Mouse (Mus musculus): Measurements from ENCODE around the gene Zic4.

Zic4 gene

GRCm38 (mm10) chr9:91363814-91364126 is 1.6 kb downstream of the Zic4 start:
- DNase-seq (ENCODE audit: low spot score in 2 of 2) = no peak

GRCm38 (mm10) chr9:91364127-91364970 is 2.1 kb downstream of the Zic4 start:
- no peak for DNase-seq (ENCODE audit: low spot score in 2 of 2)

- no peak for DNase-seq (ENCODE audit: low spot score in 2 of 2)
Observed at GRCm38 (mm10) chr9:91364971-91365501, 2.8 kb downstream of the Zic4 start.

GRCm38 (mm10) chr9:91365664-91366063 is 3.5 kb downstream of the Zic4 start, which contains the start of gene Zic1:
Zic1 (minus strand) TSS chr9:91365810.
- DNase-seq (ENCODE audit: low spot score in 2 of 2) = no peak

GRCm38 (mm10) chr9:91366226-91366998 is 4.2 kb downstream of the Zic4 start:
- no peak for DNase-seq (ENCODE audit: low spot score in 2 of 2)

GRCm38 (mm10) chr9:91366999-91367811 is 5.0 kb downstream of the Zic4 start:
- no peak for DNase-seq (ENCODE audit: low spot score in 2 of 2)

GRCm38 (mm10) chr9:91368150-91368549 is 5.9 kb downstream of the Zic4 start:
- DNase-seq (ENCODE audit: low spot score in 2 of 2) = no peak

- DNase-seq (ENCODE audit: low spot score in 2 of 2) = no peak
Observed at GRCm38 (mm10) chr9:91368946-91369292, 6.7 kb downstream of the Zic4 start.

- no peak for DNase-seq (ENCODE audit: low spot score in 2 of 2)
Observed at GRCm38 (mm10) chr9:91369293-91369991, 7.2 kb downstream of the Zic4 start.

GRCm38 (mm10) chr9:91370191-91370708 is 8.0 kb downstream of the Zic4 start:
- DNase-seq (ENCODE audit: low spot score in 2 of 2) = no peak

- no peak for DNase-seq (ENCODE audit: low spot score in 2 of 2)
Observed at GRCm38 (mm10) chr9:91371011-91371410, 8.8 kb downstream of the Zic4 start.

- DNase-seq (ENCODE audit: low spot score in 2 of 2) = no peak
Observed at GRCm38 (mm10) chr9:91371608-91372007, 9.4 kb downstream of the Zic4 start.

GRCm38 (mm10) chr9:91373811-91374575 is 11.8 kb downstream of the Zic4 start:
- no peak for DNase-seq (ENCODE audit: low spot score in 2 of 2)

GRCm38 (mm10) chr9:91374665-91375064 is 12.5 kb downstream of the Zic4 start:
- DNase-seq (ENCODE audit: low spot score in 2 of 2) = no peak

- DNase-seq (ENCODE audit: low spot score in 2 of 2) = no peak
Observed at GRCm38 (mm10) chr9:91377036-91377872, 15.0 kb downstream of the Zic4 start.

- DNase-seq (ENCODE audit: low spot score in 2 of 2) = no peak
Observed at GRCm38 (mm10) chr9:91377873-91378150, 15.6 kb downstream of the Zic4 start.

GRCm38 (mm10) chr9:91378411-91379299 is 16.4 kb downstream of the Zic4 start:
- no peak for DNase-seq (ENCODE audit: low spot score in 2 of 2)

GRCm38 (mm10) chr9:91379300-91379635 is 17.1 kb downstream of the Zic4 start:
- no peak for DNase-seq (ENCODE audit: low spot score in 2 of 2)
